Mouse (Mus musculus) urinary bladder, postnatal 36 days (tissue): Measurements from ENCODE around the gene Zfp990.
"Not testable (repeated sequence)": the region's sequence is repeated elsewhere in the genome, so short reads cannot be mapped to it uniquely, and the experiment has no call there.

ENCODE experiments used
- DNase-seq, 2 experiments: peaks; one replicate each; pipeline ENCODE4 v3.0.0; 2022; ENCODE audit warnings: low spot score in 2 of 2, mixed read lengths in 1 of 2

Gene Zfp990

GRCm38 (mm10) chr4:145510459-145510858 is at the start of gene Zfp990:
TSS of gene Zfp990 (plus strand) at chr4:145510759.
- not testable (repeated sequence) for DNase-seq

GRCm38 (mm10) chr4:145463553-145464253 is 46.9 kb upstream of the Zfp990 start:
- not testable (repeated sequence) for DNase-seq

- DNase-seq: no peak
These were observed 32.4 kb upstream of the Zfp990 start for GRCm38 (mm10) chr4:145478128-145478527.

GRCm38 (mm10) chr4:145480699-145481098 is 29.9 kb upstream of the Zfp990 start:
- not testable (repeated sequence) for DNase-seq

- no peak for DNase-seq
These were observed 21.2 kb upstream of the Zfp990 start for GRCm38 (mm10) chr4:145489396-145489795.

- DNase-seq: no peak
These were observed 18.4 kb upstream of the Zfp990 start for GRCm38 (mm10) chr4:145492132-145492531.

- not testable (repeated sequence) for DNase-seq
These were observed 17.2 kb upstream of the Zfp990 start for GRCm38 (mm10) chr4:145493316-145493715.

- DNase-seq: not testable (repeated sequence)
These were observed 4.1 kb downstream of the Zfp990 start for GRCm38 (mm10) chr4:145514637-145515036.

GRCm38 (mm10) chr4:145515776-145516565 is 5.4 kb downstream of the Zfp990 start:
- not testable (repeated sequence) for DNase-seq

- DNase-seq: not testable (repeated sequence)
These were observed 6.8 kb downstream of the Zfp990 start for GRCm38 (mm10) chr4:145517391-145517790.

GRCm38 (mm10) chr4:145543861-145544260 is 33.3 kb downstream of the Zfp990 start:
- not testable (repeated sequence) for DNase-seq

GRCm38 (mm10) chr4:145545106-145545505 is 34.5 kb downstream of the Zfp990 start:
- not testable (repeated sequence) for DNase-seq

GRCm38 (mm10) chr4:145545734-145546349 is 35.3 kb downstream of the Zfp990 start:
- DNase-seq: not testable (repeated sequence)

GRCm38 (mm10) chr4:145546477-145546876 is 35.9 kb downstream of the Zfp990 start:
- DNase-seq: not testable (repeated sequence)

- DNase-seq: no peak
These were observed 46.1 kb downstream of the Zfp990 start for GRCm38 (mm10) chr4:145556680-145557079.

GRCm38 (mm10) chr4:145559505-145560099 is 49.0 kb downstream of the Zfp990 start:
- no peak for DNase-seq

GRCm38 (mm10) chr4:145564111-145564821 is 53.7 kb downstream of the Zfp990 start:
- no peak for DNase-seq

GRCm38 (mm10) chr4:145570461-145570860 is 59.9 kb downstream of the Zfp990 start:
- DNase-seq: not testable (repeated sequence)

- DNase-seq: not testable (repeated sequence)
These were observed 66.1 kb downstream of the Zfp990 start for GRCm38 (mm10) chr4:145576623-145577022.

GRCm38 (mm10) chr4:145580333-145580732 is 69.8 kb downstream of the Zfp990 start:
- not testable (repeated sequence) for DNase-seq

GRCm38 (mm10) chr4:145585078-145585477 is 74.5 kb downstream of the Zfp990 start, which contains the start of gene Gm13212:
TSS of gene Gm13212 (plus strand) at chr4:145585166.
- not testable (repeated sequence) for DNase-seq
